Mouse (Mus musculus) embryonic facial prominence, embryonic 10.5 days (tissue): ENCODE results near the gene Olfr1314. TPM values are rescaled to one million over a fixed set of nuclear protein-coding genes. Genes with fewer than 3 reads are reported as not detected.

Experiments
- DNase-seq: peaks from one replicate; pipeline ENCODE4 v3.0.0-alpha.2; 2017; ENCODE audit warnings: low spot score
- H3K27ac ChIP-seq: fragments of 300-500 bp; sonication (generic); replicated peaks from 2 replicates; pipeline ENCODE4 v1.5.1; 2016; ENCODE audit warnings: mild to moderate bottlenecking
- H3K27me3 ChIP-seq: fragments of 300-500 bp; sonication (generic); replicated peaks from 2 replicates; pipeline ENCODE4 v1.6.1; 2016; ENCODE audit warnings: low read depth, mild to moderate bottlenecking; ENCODE audit not compliant: poor library complexity, severe bottlenecking
- H3K36me3 ChIP-seq: fragments of 300-500 bp; sonication (generic); replicated peaks from 2 replicates; pipeline ENCODE4 v1.6.1; 2016; ENCODE audit warnings: mild to moderate bottlenecking, moderate library complexity
- H3K4me1 ChIP-seq: fragments of 300-500 bp; sonication (generic); 2 replicates; pipeline ENCODE4 v1.6.1; 2016
- H3K4me3 ChIP-seq: fragments of 300-500 bp; sonication (generic); 2 replicates; pipeline ENCODE4 v1.5.1; 2016; ENCODE audit warnings: mild to moderate bottlenecking, moderate library complexity
- H3K9me3 ChIP-seq: fragments of 300-500 bp; sonication (generic); 2 replicates; pipeline ENCODE4 v1.6.1; 2016; ENCODE audit warnings: mild to moderate bottlenecking
- WGBS: fragments of 180-500 bp; shearing (Covaris S2); methylation state at CpG from one replicate; pipeline ENCODE4 v1.1.7; 2016; 5-methylcytosine and 5-hydroxymethylcytosine counted together
- polyA plus RNA-seq: library from polyadenylated mRNA; unstranded; fragments of >200 nt; fragmentation: Nextera tagmentation; extraction: Ambion mirVana; gene quantifications from 2 replicates; pipeline ENCODE4 v1.2.1, GENCODE M21; 2016

Gene Olfr1314
- not detected in 2 replicates for polyA plus RNA-seq

DNA sequence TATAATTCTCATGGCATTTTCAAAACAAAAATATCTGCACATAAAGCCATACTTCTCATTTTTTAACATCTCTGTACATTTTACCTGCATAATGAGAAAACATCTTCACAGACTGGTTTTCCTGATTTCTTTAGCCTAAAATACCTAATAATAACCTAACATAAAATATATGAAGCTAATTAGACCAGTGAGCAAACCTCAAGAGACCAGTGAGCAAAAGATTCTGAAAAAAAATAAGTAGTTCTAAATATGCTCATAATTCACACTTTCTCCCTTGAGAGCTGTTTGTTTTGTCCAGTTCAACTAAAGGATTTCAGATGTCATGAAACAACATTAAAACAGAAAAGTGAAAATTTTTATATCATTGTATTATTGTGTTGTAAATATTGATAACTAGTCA is at the start of gene Olfr1314:
TSS of gene Olfr1314 (minus strand) at position 101 of the 400 bp plus-strand sequence.
- Histone ChIP-seq H3K4me1 (no peaks in the 10 kb centered on the region), H3K36me3 (no peaks in the 10 kb centered on the region), H3K4me3 (no peak within 1 kb of the TSS), H3K27me3 (no peaks in the 10 kb centered on the region), H3K27ac (no peak within 1 kb of the TSS), H3K9me3 (no peaks in the 10 kb centered on the region)
- no peak for DNase-seq

DNA sequence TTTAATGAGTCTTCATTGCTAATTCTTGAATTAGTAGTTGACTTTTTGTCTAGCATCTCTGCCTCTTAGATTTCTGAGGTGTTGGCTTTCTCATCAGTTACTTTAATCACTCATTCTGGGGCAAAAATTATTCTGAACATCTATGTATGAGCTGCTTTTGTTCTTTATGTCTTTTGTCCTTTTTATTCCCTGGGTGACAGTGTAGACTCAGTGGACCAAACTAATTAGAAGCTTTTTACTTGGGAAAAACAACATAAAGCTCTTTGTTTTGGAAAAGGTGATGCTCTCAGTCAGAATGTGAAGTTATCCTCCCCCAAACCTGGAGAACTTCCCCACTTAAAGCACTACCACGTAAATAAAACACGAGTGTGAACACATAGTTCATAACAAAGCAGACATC is 43.4 kb upstream of the Olfr1314 start, which contains the start of gene Olfr1317:
TSS of gene Olfr1317 (plus strand) at position 301 of the 400 bp plus-strand sequence.
- no peaks in the 10 kb centered on the region for H3K36me3 ChIP-seq
- H3K4me3 ChIP-seq: no peak within 1 kb of the TSS
- no peaks in the 10 kb centered on the region for H3K4me1 ChIP-seq
- H3K27ac ChIP-seq: no peak within 1 kb of the TSS
- H3K9me3 ChIP-seq: no peaks in the 10 kb centered on the region
- DNase-seq: no peak
- 77% methylated on average over 2 of the region's 2 CpGs for WGBS
- no peaks in the 10 kb centered on the region for H3K27me3 ChIP-seq

DNA sequence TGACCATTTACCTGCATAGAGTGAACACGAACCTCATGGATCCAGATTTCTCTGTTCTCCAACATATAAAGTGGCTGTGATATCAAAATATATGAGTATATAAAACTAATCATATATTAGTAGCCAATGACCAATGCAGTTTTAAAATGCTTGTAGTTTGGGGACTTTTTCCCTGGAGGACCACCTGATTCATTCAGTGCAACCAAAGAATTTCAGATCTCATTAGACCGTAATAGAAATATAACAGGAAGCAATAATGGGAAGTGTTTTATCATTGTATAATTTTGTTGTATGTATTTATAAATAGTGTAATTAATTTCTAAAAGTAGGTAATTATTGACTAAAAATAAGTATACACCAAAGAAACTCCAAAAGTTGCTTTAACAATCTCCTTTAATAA is 38.3 kb upstream of the Olfr1314 start, which contains the start of gene Olfr1316:
TSS of gene Olfr1316 (minus strand) at position 101 of the 400 bp plus-strand sequence.
- H3K4me1 ChIP-seq: no peaks in the 10 kb centered on the region
- H3K4me3 ChIP-seq: no peak within 1 kb of the TSS
- no peak within 1 kb of the TSS for H3K27ac ChIP-seq
- H3K36me3 ChIP-seq: no peaks in the 10 kb centered on the region
- DNase-seq: no peak
- WGBS: 85% methylated on average over 2 of the region's 2 CpGs
- no peaks in the 10 kb centered on the region for H3K27me3 ChIP-seq
- H3K9me3 ChIP-seq: no peaks in the 10 kb centered on the region

DNA sequence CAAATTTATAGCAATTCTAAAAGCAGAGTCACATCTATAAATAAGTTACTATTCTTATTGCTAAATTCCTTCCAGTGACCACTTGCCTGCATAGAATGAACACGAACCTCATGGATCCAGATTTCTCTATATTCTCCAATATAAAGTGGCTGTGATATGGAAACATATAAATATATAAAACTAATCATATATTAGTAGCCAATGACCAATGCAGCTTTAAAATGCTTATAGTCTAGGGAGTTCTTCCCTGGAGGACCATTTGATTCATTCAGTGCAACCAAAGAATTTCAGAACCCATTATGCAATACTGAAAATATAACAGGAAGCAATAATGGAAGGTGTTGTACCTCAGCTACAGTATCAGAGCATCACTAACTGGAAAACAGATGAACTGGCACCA is 18.8 kb upstream of the Olfr1314 start, which contains the start of gene Olfr1315-ps1:
TSS of gene Olfr1315-ps1 (minus strand) at position 101 of the 400 bp plus-strand sequence.
- Histone ChIP-seq H3K4me1 (no peaks in the 10 kb centered on the region), H3K9me3 (no peaks in the 10 kb centered on the region), H3K27me3 (no peaks in the 10 kb centered on the region), H3K36me3 (no peaks in the 10 kb centered on the region), H3K27ac (no peak within 1 kb of the TSS), H3K4me3 (no peak within 1 kb of the TSS)
- 82% methylated on average over 1 of the region's 1 CpGs for WGBS
- no peak for DNase-seq

DNA sequence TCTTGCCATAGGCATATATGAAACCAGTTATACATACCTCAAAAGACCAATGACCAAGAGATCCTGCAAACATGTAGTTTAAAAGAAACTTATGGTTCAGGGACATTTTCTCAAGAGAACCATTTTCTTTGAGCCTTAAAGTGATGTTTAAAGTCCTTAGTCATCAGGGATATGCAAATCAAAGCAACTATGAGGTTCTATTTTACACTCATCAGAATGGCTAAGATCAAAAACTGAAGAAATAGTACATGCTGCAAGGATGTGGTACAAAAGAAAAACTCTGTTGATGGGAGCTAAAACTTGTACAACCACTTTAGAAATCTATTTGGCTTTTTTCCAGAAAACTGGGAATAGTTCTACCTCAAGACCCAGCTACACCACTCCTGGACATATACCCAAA is 18.8 kb downstream of the Olfr1314 start, which contains the start of gene Olfr1313:
TSS of gene Olfr1313 (minus strand) at position 101 of the 400 bp plus-strand sequence.
- H3K4me3 ChIP-seq: no peak within 1 kb of the TSS
- no peak within 1 kb of the TSS for H3K27ac ChIP-seq
- H3K4me1 ChIP-seq: no peaks in the 10 kb centered on the region
- no peaks in the 10 kb centered on the region for H3K9me3 ChIP-seq
- no peaks in the 10 kb centered on the region for H3K27me3 ChIP-seq
- H3K36me3 ChIP-seq: no peaks in the 10 kb centered on the region
- DNase-seq: no peak

DNA sequence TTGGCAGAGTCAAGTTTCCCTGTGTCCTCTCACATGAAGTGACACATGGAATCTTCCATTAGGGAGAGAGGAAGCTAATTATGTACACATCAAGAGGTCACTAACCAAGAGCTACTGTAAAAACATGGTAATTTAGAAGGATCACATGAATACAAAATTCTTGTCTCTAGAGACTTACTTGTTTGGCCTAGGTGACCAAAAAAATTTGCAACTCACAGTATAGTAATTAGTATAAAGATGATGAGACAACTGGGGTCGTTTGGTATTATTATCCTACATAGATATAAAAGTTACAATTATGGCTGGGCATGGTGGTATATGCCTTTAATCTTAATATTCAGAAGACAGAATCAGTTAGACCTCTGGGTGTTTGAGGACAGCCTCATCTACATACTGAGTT is 46.4 kb downstream of the Olfr1314 start, which contains the start of gene Olfr1312:
TSS of gene Olfr1312 (minus strand) at position 101 of the 400 bp plus-strand sequence.
- H3K36me3 ChIP-seq: no peaks in the 10 kb centered on the region

More for the DNA sequence above, 46.4 kb downstream of the Olfr1314 start, which contains the start of gene Olfr1312:
- DNase-seq: no peak
- Histone ChIP-seq H3K27ac (no peak within 1 kb of the TSS), H3K4me3 (no peak within 1 kb of the TSS), H3K9me3 (no peaks in the 10 kb centered on the region; the same call in 1 of the 2 replicates), H3K4me1 (no peaks in the 10 kb centered on the region), H3K27me3 (no peaks in the 10 kb centered on the region)
- WGBS: 43% methylated on average over 1 of the region's 1 CpGs

Other genes with a start within 250 kb of the Olfr1314 start
- not detected in 2 replicates for gene Olfr1305, start 219.6 kb downstream of the Olfr1314 start, polyA plus RNA-seq
- not detected in 2 replicates for gene Olfr1306, start 180.5 kb downstream of the Olfr1314 start, polyA plus RNA-seq
- 0.01 TPM in 1 of 2 replicates, not detected in the other for gene Olfr1307, start 147.3 kb downstream of the Olfr1314 start, polyA plus RNA-seq
- not detected in 2 replicates for gene Olfr1308, start 131.8 kb downstream of the Olfr1314 start, polyA plus RNA-seq
- gene Olfr1309, start 106.5 kb downstream of the Olfr1314 start, polyA plus RNA-seq: not detected in 2 replicates
- not detected in 2 replicates for gene Olfr1310, start 84.1 kb downstream of the Olfr1314 start, polyA plus RNA-seq
- not detected in 2 replicates for gene Olfr1311, start 72.4 kb downstream of the Olfr1314 start, polyA plus RNA-seq
- not detected in 2 replicates for gene Olfr1312, start 46.5 kb downstream of the Olfr1314 start, polyA plus RNA-seq
- not detected in 2 replicates for gene Olfr1313, start 18.9 kb downstream of the Olfr1314 start, polyA plus RNA-seq
- gene Olfr1315-ps1, start 18.7 kb upstream of the Olfr1314 start, polyA plus RNA-seq: not detected in 2 replicates
- gene Olfr1316, start 38.2 kb upstream of the Olfr1314 start, polyA plus RNA-seq: not detected in 2 replicates
- not detected in 2 replicates for gene Olfr1317, start 43.5 kb upstream of the Olfr1314 start, polyA plus RNA-seq
- not detected in 2 replicates for gene Olfr1318, start 57.4 kb upstream of the Olfr1314 start, polyA plus RNA-seq
- 13.1 and 14.0 TPM in 2 replicates for gene Lpcat4, start 142.7 kb upstream of the Olfr1314 start, polyA plus RNA-seq
- 0.10 TPM in 1 of 2 replicates, not detected in the other for gene Nutm1, start 162.5 kb upstream of the Olfr1314 start, polyA plus RNA-seq
- gene Nop10, start 165.1 kb upstream of the Olfr1314 start, polyA plus RNA-seq: 220 and 238 TPM in 2 replicates
- 8.2 and 9.7 TPM in 2 replicates for gene Slc12a6, start 169.0 kb upstream of the Olfr1314 start, polyA plus RNA-seq
- not detected in 2 replicates for gene Gm21985, start 169.5 kb upstream of the Olfr1314 start, polyA plus RNA-seq